Mouse (Mus musculus): ENCODE results near the gene Col4a4.
A peak's percentile ranks its signal among the peaks of the same experiment; 100 is the strongest.

The Col4a4 gene

DNA sequence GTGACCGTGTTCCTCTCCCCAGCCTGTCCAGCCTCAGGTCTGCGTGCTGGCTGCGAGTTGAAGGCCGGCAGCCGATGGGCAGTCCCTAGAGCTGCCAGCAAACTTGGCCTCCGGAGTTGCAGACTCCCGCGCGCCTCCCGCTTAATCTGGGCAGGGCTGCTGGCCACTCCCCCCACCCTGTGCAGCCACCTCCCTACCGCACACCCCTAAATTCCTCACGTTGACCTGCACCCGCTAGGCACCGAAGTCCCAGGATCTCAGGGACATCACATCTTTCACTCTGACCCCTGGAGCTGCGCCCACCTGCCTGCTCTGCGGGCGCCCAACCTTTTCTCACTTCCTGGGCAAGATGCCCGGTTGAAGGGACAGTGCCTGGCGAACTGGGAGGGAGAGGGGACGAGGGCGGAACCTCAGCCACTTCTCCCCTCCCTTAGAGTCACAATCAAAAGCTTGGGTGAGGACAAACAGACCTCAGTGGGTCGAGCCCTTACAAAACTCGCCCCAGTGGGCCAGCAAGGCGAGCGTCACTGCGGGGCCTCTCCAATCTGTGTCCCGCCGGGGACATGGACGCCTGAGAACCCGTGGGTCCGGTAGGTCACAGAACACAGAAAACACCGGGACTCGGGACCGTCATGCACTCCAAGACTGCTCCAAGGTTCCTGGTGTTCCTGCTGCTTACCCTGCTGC lies at the start of gene Col4a4, which contains the start of gene Col4a3:
Col4a4 (minus strand) TSS at position 137 of the 687 bp plus-strand sequence.
Col4a3 (plus strand) TSS at position 209 of the 687 bp plus-strand sequence.
- DNase-seq: peak; percentile 60 to 76

GRCm38 (mm10) chr1:82636321-82636720 lies 49.7 kb upstream of the Col4a4 start:
- DNase-seq: no peak

GRCm38 (mm10) chr1:82635254-82635620 lies 48.6 kb upstream of the Col4a4 start:
- no peak for DNase-seq

GRCm38 (mm10) chr1:82634545-82635253 lies 48.0 kb upstream of the Col4a4 start:
- peak; percentile 59 to 75 for DNase-seq

- DNase-seq: no peak
Observed at GRCm38 (mm10) chr1:82631169-82631792, 44.6 kb upstream of the Col4a4 start.

DNA sequence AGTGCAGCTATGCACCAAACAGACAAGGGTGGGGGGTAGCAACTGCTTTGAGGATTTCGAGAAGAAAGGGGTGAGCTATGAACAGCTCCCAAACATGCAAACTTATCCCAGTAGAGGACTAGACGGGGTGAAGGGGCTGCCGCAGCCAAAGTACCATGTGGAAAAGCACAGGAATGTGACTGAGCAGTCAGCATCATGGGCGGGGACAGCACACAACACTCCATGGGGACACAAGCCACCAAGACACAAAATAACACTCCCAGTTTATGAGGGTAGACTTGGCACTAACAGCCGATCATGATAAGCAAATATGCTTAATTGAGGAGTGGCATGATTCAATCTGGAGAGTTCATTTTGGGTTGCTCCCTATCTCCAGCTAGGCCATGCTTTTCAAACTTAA lies 42.8 kb upstream of the Col4a4 start:
- DNase-seq: no peak

- DNase-seq: no peak
Observed at GRCm38 (mm10) chr1:82627652-82628051, 41.0 kb upstream of the Col4a4 start.

- no peak for DNase-seq
Observed at GRCm38 (mm10) chr1:82625474-82625873, 38.8 kb upstream of the Col4a4 start.

DNA sequence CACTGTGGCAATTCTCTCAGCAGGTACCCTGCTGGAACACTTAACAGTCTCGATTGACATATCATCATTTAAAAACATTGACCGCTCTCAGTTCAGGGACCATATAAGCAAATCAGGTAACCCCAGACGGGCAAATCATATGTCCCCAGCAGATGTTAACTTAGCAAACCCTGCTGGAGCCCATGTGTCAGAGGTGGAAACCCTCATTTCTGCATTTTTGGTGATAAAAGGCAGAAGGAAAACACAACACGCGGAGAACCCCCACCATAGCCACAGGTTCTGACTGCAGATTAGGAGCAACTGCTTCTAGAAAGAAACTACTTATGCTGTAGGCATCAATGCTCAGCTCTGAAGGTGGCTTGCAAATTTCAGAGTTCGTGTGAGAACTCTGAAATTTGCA lies 38.3 kb upstream of the Col4a4 start:
- DNase-seq: no peak

DNA sequence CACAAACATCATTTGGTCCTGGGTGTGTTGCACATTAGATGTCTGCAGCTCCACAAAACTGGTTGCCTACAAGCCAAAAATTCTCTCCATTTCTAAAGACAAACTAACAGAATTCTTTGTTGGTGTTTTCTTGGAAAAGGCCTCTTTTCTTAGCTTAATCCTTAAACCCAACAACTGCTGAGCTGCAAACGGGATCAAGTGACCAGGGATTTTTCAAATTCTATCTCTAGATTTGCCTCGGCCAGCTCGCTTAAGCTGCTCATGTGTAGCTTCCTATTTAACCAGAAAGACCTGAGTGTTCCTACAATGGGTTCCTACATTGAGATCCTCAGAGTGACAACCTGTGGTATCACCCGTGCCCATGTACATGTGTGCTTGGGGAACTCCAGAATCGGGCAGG lies 33.3 kb upstream of the Col4a4 start:
- no peak for DNase-seq

GRCm38 (mm10) chr1:82618592-82618991 lies 31.9 kb upstream of the Col4a4 start:
- DNase-seq: no peak

GRCm38 (mm10) chr1:82618001-82618400 lies 31.4 kb upstream of the Col4a4 start:
- DNase-seq: no peak

DNA sequence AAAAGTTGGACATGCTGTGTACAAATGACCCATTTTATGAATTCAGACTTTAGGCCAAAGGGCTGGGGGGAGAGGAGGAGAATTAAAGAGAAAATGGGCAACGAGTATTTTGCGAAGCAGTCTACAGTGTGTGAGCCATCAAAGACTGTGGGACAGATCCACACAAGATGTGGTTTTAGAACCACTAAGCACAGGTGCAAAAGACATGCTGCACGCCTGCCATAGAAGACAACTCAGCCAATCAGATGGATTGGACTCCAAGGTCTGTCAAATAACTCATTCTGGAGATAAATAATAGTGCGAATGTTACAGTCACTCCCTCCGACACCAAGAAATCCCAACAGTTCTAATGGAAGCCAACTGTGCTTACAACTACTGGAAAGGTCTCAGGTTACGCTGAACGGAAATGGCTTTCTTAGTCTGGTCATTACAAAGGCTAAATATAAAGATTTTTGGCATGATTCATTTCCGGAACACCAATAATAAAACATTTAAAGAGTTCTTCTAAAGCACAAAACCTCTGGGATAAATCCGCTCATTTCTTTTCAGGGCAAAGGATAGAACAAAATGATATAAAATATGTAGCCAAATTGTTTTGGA lies 25.5 kb upstream of the Col4a4 start:
- no peak for DNase-seq

DNA sequence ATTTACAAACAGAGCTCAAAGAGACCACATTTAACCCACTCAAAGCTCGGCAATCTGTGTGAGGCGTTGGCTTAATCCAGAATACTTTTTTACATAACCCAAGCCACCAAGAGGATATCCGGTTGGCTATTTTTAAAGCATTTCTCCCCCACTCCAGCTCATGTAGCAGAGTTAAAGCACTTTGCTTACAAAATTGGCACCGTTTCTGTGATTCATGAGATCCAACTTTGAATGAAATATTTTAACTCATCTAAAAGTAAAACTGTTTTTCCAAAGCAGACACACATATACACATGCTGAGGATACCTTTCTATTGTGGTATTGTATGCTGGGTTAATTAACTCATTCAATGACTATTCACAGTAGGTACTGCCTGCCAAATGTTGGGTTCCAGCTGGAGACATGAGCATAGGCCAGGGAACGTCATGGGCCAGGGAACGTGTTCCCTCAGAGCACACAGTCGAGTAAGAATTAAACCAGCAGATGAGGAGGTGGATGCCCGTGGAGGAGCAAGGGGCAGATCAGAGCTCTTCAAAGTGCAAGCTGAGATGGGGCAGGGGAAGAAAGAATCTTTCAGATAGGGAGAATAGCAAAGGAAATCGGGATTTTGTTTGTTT lies 22.1 kb upstream of the Col4a4 start:
- DNase-seq: no peak

- no peak for DNase-seq
Observed at GRCm38 (mm10) chr1:82605856-82606255, 19.2 kb upstream of the Col4a4 start.

- peak in 1 of 2 experiments; percentile 3 for DNase-seq
Observed at GRCm38 (mm10) chr1:82605347-82605746, 18.7 kb upstream of the Col4a4 start.

DNA sequence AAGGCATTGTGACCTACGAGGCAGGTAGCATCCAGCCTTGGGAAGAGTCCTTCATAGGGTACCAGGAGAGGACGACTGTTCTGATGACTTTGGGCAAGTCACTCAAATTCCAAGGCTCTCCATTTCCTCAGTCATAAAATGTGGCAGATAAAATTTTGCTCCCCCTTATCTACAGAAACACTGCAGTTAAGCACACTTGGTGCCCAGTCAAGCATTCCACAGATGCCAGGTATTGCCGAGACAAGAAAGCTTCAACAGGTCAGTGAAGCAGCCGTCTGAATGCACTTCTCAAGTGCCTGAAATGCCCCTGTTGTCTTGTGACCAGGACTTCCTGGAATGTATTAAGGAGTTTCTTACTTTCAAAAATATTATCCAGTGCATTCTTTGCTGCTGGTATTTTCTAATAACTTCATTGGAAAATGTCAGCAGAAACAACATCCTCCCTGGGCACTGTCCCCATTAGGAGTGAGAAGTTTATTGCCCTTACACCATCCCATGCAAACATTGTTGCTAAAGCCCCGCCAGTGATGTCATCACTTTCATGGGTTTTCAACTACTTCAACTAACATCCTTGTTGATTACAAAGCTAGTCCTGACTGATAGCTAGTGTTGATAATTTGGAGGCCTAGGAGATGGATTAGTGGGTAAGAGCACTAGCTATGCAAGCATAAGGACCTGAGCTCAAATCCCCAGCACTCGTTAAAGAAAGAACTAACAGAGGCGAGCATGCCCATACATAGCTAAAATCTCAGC lies 16.7 kb upstream of the Col4a4 start:
- peak; percentile 4 to 55 for DNase-seq

- peak; percentile 75 to 84 for DNase-seq
Observed at GRCm38 (mm10) chr1:82596864-82597596, 10.4 kb upstream of the Col4a4 start.

DNA sequence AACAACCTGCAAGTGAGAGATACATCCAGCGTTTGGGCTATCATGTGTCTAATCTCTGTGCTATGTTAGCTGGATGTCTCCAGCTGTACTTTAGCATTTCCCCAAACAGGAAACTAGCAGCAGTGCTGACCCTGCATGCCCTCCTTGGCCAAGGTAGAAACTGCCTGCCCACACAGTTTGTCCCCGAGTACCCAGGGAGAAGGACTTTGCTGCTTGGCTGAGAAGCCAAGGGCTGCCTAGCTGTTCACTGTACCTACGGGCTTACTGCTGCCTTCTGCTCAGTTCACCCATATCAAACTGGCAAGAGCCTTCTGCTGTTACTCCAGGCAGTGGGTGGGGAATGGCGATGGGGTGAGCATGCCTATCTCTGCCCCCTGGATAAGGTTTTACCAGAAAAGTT lies 3.6 kb upstream of the Col4a4 start:
- no peak for DNase-seq

GRCm38 (mm10) chr1:82585981-82586380 lies 668 bp downstream of the Col4a4 start:
- no peak for DNase-seq

GRCm38 (mm10) chr1:82578320-82578719 lies 8.3 kb downstream of the Col4a4 start:
- DNase-seq: no peak

GRCm38 (mm10) chr1:82577915-82578314 lies 8.7 kb downstream of the Col4a4 start:
- peak; percentile 84 to 93 for DNase-seq

Data from lung, postnatal 4 days (tissue).